Mouse (Mus musculus): ENCODE data around the gene Foxp1. TPM values are rescaled to one million over a fixed set of nuclear protein-coding genes. Genes with fewer than 3 reads are reported as not detected.

The Foxp1 gene
- total RNA-seq, 2 experiments from 2014 or later = 94.3 to 100 TPM

DNA sequence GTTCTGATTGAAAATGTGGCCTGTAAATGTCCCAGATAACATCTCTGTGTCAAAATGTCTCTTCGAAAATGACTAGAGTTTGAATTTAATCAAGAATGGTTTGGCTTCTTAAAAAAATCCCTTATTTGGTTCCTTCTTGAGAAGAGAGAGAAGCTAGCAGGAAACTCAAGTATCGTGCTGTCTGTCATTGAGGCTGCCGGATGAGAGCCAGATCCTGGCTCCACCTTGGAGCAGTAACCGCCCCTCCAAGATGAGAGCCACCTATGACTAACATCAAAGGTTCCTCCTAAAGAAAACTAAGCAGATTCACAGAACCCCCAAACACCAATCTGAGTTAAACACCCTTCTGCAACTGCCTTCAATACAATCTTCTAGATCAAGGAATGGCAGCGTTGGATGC is 225.0 kb downstream of the Foxp1 start:
- no peak for DNase-seq (ENCODE audit: low spot score in 2 of 2)

DNA sequence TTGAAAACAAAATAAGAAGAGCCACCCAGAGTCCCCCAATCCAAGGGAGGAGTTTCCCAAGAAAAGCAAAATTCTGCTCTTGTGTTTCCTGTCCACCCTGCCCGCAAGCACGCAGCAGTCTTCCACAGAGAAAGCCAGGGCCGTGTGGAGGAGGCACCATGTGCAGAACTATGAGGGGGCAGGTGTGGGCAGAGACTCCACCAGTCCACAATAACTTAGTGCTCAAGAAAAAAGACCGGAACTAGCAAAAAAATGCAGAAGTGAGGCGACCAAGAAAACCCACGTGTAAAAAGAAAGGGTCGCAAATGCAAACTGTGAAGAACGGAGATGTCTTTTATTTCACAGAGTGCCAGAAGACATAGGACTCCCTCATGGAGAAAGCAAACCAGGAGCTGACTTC is 227.0 kb downstream of the Foxp1 start:
- DNase-seq (ENCODE audit: low spot score in 2 of 2) = no peak

DNA sequence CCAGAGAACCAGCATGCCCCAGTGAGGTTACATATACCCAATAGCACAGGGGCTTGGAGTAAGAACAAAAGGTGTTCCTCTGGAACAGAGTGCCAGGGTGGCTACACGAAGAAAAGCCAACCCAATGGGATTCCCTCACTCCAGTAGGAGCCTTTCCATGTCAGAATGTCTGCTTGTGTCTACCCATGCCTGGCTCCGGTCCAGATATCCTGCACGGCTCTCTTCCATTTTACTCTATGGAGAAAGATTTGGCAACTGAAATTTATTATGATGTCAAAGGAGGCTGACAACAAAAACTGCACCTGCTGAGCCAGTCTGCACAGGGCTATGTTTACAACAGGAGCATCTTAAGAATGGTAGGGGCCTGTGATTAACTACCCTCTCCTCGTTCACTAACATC is 233.3 kb downstream of the Foxp1 start:
- DNase-seq (ENCODE audit: low spot score in 2 of 2) = no peak

DNA sequence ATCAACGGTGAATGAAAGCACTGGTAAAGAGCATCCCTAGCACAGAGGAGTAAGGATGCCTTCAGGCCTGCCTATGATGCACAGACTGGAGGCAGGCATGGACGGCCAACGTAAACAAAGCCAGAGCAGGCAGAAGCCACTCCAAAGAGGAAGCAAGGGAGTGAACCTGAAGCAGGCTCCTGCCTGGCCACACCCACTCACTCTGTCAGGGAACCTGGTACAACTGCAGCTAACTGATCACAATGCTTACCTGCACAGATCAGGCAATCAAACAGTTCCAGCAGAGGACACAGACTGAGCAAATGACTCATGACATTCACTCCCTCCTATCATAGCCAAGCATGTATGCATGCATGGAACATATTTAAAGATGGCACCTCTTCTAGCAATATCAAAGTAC is 237.5 kb downstream of the Foxp1 start:
- no peak for DNase-seq (ENCODE audit: low spot score in 2 of 2)

DNA sequence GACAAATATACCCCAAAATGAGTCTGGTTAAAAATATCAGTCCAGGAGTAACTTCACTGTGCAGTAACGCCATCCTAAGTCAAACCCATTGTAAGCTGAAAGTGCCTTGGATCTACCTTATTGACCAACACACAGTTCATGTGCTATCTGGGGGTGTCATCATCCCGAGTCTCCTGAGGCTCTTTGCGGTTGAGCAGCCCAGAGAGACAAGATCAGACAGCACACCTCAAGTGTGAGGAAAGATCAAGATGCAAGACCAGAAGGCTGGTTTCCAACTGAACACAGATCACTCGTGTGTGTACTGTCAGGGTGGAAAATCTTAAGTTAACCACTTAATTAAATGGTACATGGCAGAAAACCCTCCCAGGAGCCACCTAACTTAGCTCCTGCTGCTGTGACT is 238.5 kb downstream of the Foxp1 start:
- DNase-seq (ENCODE audit: low spot score in 2 of 2) = no peak

DNA sequence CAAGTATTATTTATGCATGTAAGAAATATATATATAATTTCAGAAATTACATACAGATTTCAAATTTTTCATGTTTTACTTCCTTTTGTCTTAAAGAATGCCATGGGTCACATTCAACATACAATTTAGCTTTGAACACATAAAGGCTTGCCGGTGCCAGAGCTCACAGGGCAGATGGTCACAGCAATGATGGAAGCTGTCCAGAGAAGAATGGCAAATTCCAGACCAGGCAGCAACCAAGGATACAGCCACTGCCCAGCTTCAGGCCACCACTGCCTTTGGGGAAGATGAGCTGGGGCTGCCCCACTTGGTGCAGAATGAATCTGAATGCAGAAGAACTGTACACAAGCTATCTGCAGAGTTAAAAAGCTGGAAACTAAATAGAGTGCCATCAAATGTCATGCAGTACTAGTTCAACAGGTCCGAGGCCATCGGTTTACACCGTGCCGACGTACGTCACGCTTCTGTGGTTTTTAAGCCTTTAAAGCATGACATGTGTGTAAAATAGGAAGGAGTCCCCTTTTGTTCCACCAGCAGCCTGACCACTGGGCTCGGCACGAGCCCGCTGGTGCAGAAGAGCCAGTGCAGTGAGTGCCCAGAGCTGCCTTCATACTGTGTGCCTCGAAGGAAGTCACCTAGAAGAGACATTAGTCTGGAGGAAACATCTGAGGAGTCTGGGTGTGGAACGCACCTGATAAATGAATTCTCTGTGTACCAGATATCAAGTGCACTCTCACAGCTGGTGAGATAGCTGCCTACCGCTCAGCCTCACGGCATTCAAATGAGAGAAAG is 239.5 kb downstream of the Foxp1 start:
- DNase-seq (ENCODE audit: low spot score in 2 of 2) = no peak

DNA sequence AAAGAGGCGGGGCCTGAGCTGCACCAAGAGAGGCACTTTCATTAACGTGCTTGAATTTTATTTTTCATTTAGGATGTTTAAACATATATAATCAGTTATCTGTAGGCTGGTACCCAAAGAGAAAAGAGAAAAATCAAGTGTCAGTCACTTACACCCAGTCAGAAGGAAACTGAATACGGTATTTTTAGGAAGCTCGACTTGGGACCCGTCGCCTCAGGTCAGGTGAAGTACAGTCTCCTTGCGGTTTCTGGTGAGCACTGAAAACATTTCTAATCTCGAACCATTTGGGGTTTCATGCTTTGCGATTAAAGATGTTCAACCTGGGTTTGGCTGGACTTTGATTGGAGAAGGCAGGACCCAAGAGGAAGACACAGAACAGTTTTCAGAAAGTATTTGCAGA is 241.1 kb downstream of the Foxp1 start:
- DNase-seq (ENCODE audit: low spot score in 2 of 2) = no peak

DNA sequence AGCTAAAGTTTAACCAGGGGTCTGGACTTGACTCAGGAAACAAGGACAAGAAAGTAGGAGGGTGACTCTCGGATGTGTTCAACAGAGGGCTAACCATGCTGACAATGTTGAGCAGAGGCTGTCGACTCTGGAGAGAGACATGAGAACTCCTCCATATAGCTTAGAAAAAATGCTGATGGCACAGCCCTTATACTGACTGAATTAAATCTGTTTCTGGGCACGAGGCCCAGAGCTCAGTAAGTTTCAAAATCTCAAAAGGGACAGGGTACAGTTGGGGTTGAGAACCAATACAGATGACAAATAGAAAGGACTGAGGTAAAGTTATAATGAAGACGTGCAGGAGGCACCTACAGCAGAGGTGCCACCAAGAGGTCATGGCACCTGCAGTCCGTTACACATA is 241.9 kb downstream of the Foxp1 start:
- no peak for DNase-seq (ENCODE audit: low spot score in 2 of 2)

DNA sequence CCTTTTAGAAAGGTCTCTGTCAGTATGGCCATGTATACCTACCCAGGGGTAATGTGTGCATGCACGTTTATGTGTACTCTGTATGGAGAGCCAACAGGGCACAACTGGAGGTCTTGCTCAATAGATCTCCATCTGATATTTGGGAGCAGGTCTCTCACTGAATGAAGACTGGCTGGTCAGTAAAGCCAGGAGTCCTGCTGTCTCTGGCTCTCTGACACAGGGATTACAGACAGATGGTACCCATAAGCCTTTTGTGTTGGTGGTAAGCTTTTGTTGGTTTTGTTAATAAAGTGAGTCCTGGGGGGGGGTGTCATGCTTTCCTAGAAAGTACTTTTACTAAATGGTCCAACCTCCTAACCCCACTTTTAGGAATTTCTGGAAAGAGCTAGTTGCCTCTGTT is 245.3 kb downstream of the Foxp1 start:
- no peak for DNase-seq (ENCODE audit: low spot score in 2 of 2)

DNA sequence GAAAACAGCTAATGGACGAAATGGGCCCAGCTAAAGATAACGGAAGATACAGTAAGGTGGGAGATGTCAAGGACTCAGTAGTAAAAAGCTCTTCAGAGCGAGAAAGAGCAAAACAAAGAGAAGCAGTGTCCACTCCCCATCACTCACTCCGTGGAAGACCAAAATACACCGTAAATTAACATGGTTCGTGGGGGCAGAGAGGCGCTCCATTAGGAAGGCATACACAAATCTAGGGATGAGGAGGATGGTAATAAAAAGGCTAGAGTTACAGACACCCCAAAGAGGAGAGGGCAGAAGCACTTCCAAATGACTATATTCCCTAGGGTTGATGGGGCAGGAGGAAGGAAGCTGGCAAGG is 246.2 kb downstream of the Foxp1 start:
- no peak for DNase-seq (ENCODE audit: low spot score in 2 of 2)

DNA sequence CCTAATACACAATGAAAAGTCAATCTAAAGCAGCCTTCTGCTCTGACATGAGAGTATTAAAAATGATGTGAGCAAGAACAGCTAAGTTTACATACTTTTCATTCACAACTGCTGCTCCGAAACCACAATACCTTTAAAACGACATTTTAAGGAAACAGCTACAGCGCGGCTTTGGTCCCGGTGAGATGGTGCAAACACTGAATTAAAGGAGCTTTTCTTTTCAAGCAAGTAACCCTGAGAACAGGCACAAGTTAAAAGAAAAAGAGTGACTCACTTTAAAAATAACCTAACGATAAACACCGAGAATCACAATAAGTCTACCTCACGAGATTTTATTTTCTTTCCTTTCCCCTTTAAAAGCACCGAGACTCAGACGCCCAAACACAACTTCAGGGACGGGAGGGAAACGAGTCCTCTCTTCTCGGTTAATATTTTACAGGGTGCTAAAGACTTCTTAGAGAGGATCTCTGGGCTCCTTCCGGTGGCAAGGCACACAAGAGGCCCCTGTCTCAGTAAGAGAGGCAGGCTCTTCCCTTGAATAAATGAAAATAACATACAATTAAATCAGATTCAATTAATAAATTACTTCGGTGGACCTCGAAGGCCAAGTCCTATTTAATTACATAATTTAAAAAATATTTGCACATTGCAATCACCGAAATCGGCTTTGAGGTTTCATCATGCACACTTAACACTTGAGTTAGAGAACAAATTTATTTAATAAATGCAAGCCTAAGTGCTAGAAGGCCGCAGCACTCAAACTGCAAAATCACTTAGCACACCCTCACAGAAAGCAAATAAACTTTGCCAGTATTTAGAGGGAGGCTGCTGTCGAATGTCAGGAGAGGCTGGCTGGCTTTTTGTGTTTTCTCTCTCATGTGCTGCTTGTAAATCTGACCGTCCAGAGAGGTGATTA is 246.9 kb downstream of the Foxp1 start:
- DNase-seq (ENCODE audit: low spot score in 2 of 2) = no peak

DNA sequence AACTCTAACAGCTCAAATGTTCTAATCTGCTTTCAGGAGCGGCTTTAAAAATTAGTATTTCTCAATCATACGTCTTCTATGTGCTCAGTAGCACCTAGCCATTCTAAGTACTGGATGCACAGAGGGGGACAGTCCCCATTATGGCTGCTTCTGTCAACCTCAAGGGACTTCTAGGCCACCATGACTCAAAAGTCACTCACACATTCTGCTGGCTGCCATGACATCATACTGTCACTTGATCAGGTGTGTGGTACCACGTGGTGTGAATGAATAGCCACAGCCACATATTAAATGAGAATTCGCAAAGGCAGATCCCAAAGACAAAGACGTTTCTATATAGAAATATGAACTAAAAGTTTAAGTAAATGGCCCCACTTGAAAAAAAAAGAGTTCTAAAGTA is 247.9 kb downstream of the Foxp1 start:
- DNase-seq (ENCODE audit: low spot score in 2 of 2) = no peak

DNA sequence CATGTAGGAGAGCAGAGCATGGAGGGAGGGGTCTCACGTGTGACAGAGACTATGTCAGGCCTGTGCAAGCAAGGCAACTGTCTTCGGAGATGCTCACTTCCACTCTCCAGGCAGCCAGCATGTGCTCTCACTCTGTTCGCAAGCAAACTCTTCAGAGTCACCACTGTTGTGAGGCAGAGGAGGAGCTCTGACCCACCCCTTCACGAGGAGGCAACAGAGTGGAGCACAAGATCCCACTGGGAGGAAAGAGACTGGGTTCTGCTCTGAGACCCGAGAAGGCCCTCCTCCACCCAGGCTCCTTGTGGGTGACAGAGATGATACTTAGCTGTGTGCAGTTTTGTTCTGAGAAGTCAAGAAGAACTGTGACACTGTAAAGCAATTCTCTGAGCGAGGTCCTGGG is 248.3 kb downstream of the Foxp1 start:
- no peak for DNase-seq (ENCODE audit: low spot score in 2 of 2)

DNA sequence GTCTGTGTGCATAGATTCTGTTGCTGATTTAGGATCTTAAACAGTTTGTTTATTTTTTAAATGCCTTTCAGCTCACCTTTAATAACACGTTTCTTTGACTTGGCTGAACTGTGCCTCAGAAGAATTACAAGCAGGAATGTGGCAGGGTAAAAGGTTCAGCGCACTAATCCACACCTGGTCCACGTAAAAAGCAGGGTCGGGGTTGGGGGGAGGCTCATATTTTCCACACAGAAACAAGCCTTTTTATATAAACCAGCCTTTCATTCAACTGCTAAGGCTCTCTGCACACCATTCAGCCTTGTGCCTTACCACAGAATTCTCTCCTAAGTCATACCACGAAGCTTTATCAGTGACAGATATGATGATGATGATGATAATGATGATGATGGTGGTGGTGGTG is 249.3 kb downstream of the Foxp1 start:
- DNase-seq (ENCODE audit: low spot score in 2 of 2) = no peak

DNA sequence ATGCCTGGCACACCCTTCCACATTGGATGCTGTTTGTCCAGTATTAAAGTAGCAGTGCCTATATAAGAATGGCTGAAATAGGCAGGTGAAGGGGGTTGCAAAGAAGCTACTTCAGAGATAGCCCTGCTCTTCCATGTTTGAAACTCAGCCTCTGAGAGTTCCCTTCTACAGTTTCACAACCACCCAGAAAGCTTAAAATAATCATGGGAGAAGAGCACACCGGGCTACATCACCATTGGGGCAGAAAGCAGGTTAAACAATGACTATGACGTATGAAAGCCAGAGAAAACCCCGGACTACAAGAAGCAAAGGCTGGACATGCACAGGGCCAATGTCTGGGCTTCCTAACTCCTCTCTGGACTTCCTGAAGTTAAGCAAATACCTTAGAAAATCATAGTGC is 250.3 kb downstream of the Foxp1 start:
- no peak for DNase-seq (ENCODE audit: low spot score in 2 of 2)

DNA sequence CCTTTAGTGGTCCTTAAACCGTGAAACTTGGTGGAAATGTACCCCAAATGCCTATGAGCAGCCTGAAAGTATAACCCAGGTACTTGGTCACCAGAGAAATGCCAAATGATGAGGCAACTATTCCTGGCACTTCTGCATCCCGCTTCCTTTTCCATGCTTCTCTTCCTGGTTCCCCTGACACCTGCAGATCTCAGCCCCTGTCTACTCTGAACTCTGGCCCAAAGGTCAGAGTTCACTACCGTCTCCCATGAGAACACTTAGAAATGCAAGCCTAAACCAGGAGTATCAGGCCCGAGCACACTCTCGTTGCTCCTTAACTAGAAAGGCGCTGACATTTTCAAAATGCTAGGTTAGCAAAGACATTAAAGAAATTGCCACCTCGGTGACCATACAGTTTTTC is 250.8 kb downstream of the Foxp1 start:
- no peak for DNase-seq (ENCODE audit: low spot score in 2 of 2)

DNA sequence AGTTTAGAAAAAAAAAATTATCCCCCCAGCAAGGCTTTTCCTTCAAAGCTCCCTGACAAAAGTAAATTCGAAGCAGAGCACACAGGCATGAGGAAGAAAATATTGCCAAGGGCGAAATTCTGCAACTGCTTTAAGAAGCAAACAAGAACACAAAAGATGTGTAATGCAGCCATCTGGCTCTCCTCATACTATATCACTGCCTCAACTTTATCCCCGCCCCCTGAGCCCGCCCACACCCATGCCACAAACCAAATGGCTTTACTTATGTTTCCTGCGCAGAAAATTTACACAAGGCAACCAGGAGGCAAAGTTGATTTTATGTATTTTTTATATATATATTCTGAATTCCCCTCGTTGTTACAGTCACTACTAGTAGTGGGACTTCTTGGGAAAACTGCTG is 252.6 kb downstream of the Foxp1 start:
- DNase-seq (ENCODE audit: low spot score in 2 of 2) = peak in 1 of 2 experiments; percentile 46

DNA sequence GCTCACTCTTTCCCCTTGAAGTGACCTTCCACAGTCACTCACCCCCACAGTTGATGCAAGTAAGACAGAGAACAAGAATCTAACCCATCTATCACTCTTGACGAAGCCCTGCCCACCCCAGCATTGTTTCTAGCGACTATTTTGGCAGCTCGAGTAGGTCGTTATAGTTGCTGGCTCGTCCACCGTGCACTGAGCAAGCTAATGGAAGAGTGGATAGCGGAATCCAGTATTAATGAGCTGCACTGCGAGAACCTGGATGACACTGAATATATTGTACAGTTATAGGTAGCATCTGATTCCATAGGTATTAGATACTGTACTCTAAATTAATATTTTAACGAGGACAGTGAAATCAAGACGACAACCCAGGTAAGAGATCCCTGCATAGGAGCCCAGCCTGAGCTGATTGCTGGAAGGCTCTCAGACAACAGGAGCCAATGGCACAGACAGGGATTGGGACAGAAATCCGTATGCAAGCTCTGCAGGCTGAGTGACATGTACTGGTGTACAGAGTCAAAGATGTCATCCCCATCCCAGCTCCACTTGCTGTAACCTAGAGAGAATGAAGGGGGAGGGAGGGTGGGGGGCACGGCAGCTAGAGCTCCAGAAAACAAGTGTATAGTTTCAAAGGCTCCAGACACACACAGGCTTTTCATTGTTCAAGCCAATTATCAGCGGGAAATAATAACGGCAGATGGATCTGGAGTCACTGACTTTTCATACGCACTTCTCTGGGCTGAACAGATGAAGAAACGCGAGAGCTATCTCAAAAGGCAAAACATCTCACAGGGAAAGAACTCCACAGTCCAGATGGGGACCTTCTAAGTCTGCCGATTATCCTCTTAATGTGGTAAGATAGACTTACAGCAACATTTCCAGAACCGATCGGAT is 254.1 kb downstream of the Foxp1 start:
- peak; percentile 22 to 48 for DNase-seq (ENCODE audit: low spot score in 2 of 2)

DNA sequence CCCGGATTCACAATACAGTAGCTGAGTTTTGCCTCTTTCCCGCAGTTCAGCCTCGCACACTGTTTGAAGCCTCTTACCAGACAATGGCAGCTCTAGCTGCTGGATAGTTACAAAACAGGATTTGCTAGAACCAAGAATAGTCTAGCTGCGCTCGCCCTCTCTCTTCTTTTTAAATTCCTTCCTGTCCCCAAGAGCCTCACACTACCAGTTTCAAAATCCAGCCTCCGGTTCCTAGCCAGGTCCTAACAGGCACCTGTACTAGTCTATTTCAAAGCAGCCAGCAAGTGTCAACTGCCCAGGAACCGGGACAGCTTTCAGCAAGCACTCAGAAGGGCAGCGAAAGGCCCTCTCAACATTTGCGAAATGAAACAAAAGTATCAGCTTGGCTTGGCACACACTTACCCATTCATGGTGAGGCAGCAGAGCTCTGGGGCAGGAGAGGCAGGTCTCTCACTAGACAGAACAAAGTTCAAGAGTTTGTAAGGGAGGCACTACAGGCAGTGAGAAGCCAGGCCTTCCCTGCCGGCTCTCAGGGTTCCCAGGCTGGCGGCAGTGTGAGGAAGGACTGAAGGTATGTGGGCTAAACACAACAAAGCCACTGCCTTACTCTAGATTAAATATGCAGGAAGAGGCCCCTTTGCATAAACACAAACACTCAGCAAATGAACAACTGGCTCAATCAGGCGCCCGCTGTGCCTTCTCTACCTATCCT is 256.4 kb downstream of the Foxp1 start:
- peak in 1 of 2 experiments; percentile 22 for DNase-seq (ENCODE audit: low spot score in 2 of 2)

DNA sequence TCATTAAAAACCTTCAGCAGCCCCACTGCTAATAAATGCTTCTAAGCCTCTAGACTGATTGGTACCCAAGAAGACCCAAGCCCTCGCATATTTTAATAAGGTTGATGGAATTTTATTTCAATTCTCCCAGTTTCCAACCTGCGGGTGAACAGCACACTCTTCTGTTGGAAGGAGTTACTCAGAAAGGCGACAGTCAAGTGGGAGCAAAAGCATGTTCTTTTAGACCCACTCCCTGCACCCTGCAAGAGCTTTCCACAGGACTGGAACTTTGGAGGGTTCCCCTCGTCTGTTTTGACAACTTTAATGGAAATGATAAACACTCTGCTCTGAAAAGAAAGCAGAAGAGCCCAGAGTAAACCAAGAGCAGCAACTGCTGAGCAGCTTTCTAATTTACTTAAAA is 257.3 kb downstream of the Foxp1 start:
- no peak for DNase-seq (ENCODE audit: low spot score in 2 of 2)

Data from layer of hippocampus, adult 18-20 months (tissue).